Mouse (Mus musculus) thymus, adult 2 months (tissue): ENCODE results near the gene Exph5.

Experiments used
- CTCF ChIP-seq: fragments of 200-500 bp; IDR thresholded peaks from 2 replicates; pipeline ENCODE4 v1.5.1; 2012; ENCODE audit warnings: mild to moderate bottlenecking, control low read depth, low read length, moderate library complexity, borderline replicate concordance; ENCODE audit not compliant: control insufficient read depth, poor library complexity, insufficient read depth; ENCODE audit errors: extremely low read depth
- POLR2A ChIP-seq: fragments of 200-500 bp; IDR thresholded peaks from 2 replicates; pipeline ENCODE4 v1.6.1; 2012; ENCODE audit warnings: mild to moderate bottlenecking, low read length, control low read depth, moderate library complexity; ENCODE audit not compliant: control insufficient read depth, poor library complexity, insufficient read depth; ENCODE audit errors: extremely low read depth

DNA sequence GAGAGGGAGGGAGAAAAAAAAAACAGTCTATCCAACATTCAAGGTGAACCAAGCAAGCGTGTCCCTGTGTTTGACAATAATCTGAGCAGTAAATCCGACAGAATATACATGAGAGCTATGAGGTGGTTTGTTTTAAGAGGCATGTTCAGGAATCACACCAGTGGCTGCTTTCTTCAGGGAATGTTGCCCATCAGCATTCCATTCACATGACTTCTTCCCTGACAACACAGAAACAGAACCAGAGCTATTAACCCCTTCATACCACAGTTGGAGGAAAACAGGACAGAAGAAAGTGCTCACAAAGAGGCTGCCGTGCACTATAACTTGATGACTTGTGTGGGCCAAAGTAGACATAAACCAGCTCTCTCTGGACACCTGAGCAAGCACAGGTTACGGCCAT is 37.1 kb upstream of the Exph5 start:
- TF ChIP-seq POLR2A, result no peak
- TF ChIP-seq CTCF, result no peak
